Mouse (Mus musculus) neural tube, embryonic 15.5 days (tissue): ENCODE data around the gene Ank2. TPM values are rescaled to one million over a fixed set of nuclear protein-coding genes. Genes with fewer than 3 reads are reported as not detected.

Source experiments
- ATAC-seq: fragments of 200-750 bp; cut with Nextera tagmentation; 2 replicates; pipeline ENCODE4 v1.8.0; 2017; ENCODE audit warnings: mild to moderate bottlenecking, moderate TSS enrichment, moderate library complexity; ENCODE audit not compliant: low FRiP score
- H3K27ac ChIP-seq: fragments of 300-500 bp; sonication (generic); replicated peaks from 2 replicates; pipeline ENCODE4 v1.5.1; 2015; ENCODE audit warnings: mild to moderate bottlenecking, inconsistent platforms
- H3K27me3 ChIP-seq: fragments of 300-500 bp; sonication (generic); replicated peaks from 2 replicates; pipeline ENCODE4 v1.6.1; 2015; ENCODE audit warnings: inconsistent platforms
- H3K36me3 ChIP-seq: fragments of 300-500 bp; sonication (generic); 2 replicates; pipeline ENCODE4 v1.6.1; 2015; ENCODE audit warnings: inconsistent platforms
- H3K4me1 ChIP-seq: fragments of 300-500 bp; sonication (generic); 2 replicates; pipeline ENCODE4 v1.6.1; 2015; ENCODE audit warnings: inconsistent platforms
- H3K4me2 ChIP-seq: fragments of 300-500 bp; sonication (generic); 2 replicates; pipeline ENCODE4 v1.6.1; 2015; ENCODE audit warnings: inconsistent platforms, mild to moderate bottlenecking, moderate library complexity
- H3K4me3 ChIP-seq: fragments of 300-500 bp; sonication (generic); replicated peaks from 2 replicates; pipeline ENCODE4 v1.5.1; 2015; ENCODE audit warnings: mild to moderate bottlenecking, inconsistent platforms
- H3K9ac ChIP-seq: fragments of 300-500 bp; sonication (generic); replicated peaks from 2 replicates; pipeline ENCODE4 v1.6.1; 2015; ENCODE audit warnings: mild to moderate bottlenecking, inconsistent platforms
- H3K9me3 ChIP-seq: fragments of 300-500 bp; sonication (generic); replicated peaks from 2 replicates; pipeline ENCODE4 v1.6.1; 2016; ENCODE audit warnings: inconsistent platforms
- WGBS: fragments of 180-500 bp; shearing (Covaris S2); methylation state at CpG from one replicate; pipeline ENCODE4 v1.1.7; 2015; ENCODE audit warnings: mixed read lengths; 5-methylcytosine and 5-hydroxymethylcytosine counted together
- polyA plus RNA-seq: library from polyadenylated mRNA; unstranded; fragments of >200 nt; fragmentation: Nextera tagmentation; extraction: Ambion mirVana; gene quantifications from 2 replicates; pipeline ENCODE4 v1.2.1, GENCODE M21; 2015

Gene Ank2
- polyA plus RNA-seq, 1 experiment from 2014 or later: 166 TPM

GRCm38 (mm10) chr3:127269616-127270015 lies 229.5 kb downstream of the Ank2 start:
- H3K9ac ChIP-seq: no peak overlapping the region
- H3K36me3 ChIP-seq: no peaks in the 10 kb centered on the region
- H3K4me1 ChIP-seq: peaks cover 9% of the 10 kb centered on the region
- no peaks in the 10 kb centered on the region for H3K27me3 ChIP-seq
- WGBS: 73% methylated on average over 14 of the region's 14 CpGs
- H3K9me3 ChIP-seq: no peaks in the 10 kb centered on the region
- no peak overlapping the region for H3K27ac ChIP-seq
- ATAC-seq: no peak
- no peak overlapping the region for H3K4me3 ChIP-seq
- H3K4me2 ChIP-seq: no peak overlapping the region

GRCm38 (mm10) chr3:127267846-127268245 lies 231.3 kb downstream of the Ank2 start:
- no peak overlapping the region for H3K4me3 ChIP-seq
- H3K27me3 ChIP-seq: no peaks in the 10 kb centered on the region
- peak; percentile 37; the same call in 1 of the 2 replicates for ATAC-seq
- H3K36me3 ChIP-seq: no peaks in the 10 kb centered on the region
- no peak overlapping the region; the same call in 1 of the 2 replicates for H3K9ac ChIP-seq
- H3K27ac ChIP-seq: peak overlapping the region; percentile 66
- H3K9me3 ChIP-seq: no peaks in the 10 kb centered on the region
- H3K4me2 ChIP-seq: no peak overlapping the region
- 15% methylated on average over 6 of the region's 6 CpGs for WGBS
- peaks cover 6% of the 10 kb centered on the region for H3K4me1 ChIP-seq

- no peak overlapping the region for H3K4me3 ChIP-seq
- H3K27me3 ChIP-seq: no peaks in the 10 kb centered on the region
- 54% methylated on average over 5 of the region's 5 CpGs for WGBS
- ATAC-seq: no peak
- H3K27ac ChIP-seq: no peak overlapping the region
- H3K4me2 ChIP-seq: no peak overlapping the region
- peaks cover 9% of the 10 kb centered on the region; the same call in 1 of the 2 replicates for H3K4me1 ChIP-seq
- no peaks in the 10 kb centered on the region for H3K9me3 ChIP-seq
- H3K36me3 ChIP-seq: no peaks in the 10 kb centered on the region
- H3K9ac ChIP-seq: no peak overlapping the region
These were observed 233.4 kb downstream of the Ank2 start for GRCm38 (mm10) chr3:127265732-127266131.

- H3K9me3 ChIP-seq: no peaks in the 10 kb centered on the region
- no peak overlapping the region for H3K9ac ChIP-seq
- H3K36me3 ChIP-seq: no peaks in the 10 kb centered on the region
- ATAC-seq: no peak
- 0 out of 2 replicates have a peak overlapping the region, but pooled peaks have one; percentile 1 for H3K27ac ChIP-seq
- no peak overlapping the region for H3K4me2 ChIP-seq
- H3K4me3 ChIP-seq: no peak overlapping the region
- no peaks in the 10 kb centered on the region for H3K27me3 ChIP-seq
- peaks cover 13% of the 10 kb centered on the region for H3K4me1 ChIP-seq
- 75% methylated on average over 3 of the region's 3 CpGs for WGBS
These were observed 234.0 kb downstream of the Ank2 start for GRCm38 (mm10) chr3:127265182-127265581.

- peak overlapping the region; percentile 15; the same call in 1 of the 2 replicates for H3K27ac ChIP-seq
- no peaks in the 10 kb centered on the region for H3K36me3 ChIP-seq
- no peaks in the 10 kb centered on the region for H3K9me3 ChIP-seq
- no peak overlapping the region for H3K4me3 ChIP-seq
- 36% methylated on average over 7 of the region's 7 CpGs for WGBS
- H3K9ac ChIP-seq: no peak overlapping the region
- ATAC-seq: no peak
- H3K27me3 ChIP-seq: no peaks in the 10 kb centered on the region
- peak overlapping the region; percentile 11 for H3K4me2 ChIP-seq
- peaks cover 23% of the 10 kb centered on the region for H3K4me1 ChIP-seq
These were observed 238.4 kb downstream of the Ank2 start for GRCm38 (mm10) chr3:127260786-127261166.

GRCm38 (mm10) chr3:127260007-127260785 lies 239.0 kb downstream of the Ank2 start:
- no peak for ATAC-seq
- no peaks in the 10 kb centered on the region for H3K27me3 ChIP-seq
- WGBS: 37% methylated on average over 15 of the region's 15 CpGs
- H3K9ac ChIP-seq: no peak overlapping the region
- H3K9me3 ChIP-seq: no peaks in the 10 kb centered on the region
- no peaks in the 10 kb centered on the region for H3K36me3 ChIP-seq
- H3K4me1 ChIP-seq: peaks cover 23% of the 10 kb centered on the region
- H3K4me3 ChIP-seq: no peak overlapping the region
- peak overlapping the region; percentile 11 for H3K4me2 ChIP-seq
- peak overlapping the region; percentile 15; the same call in 1 of the 2 replicates for H3K27ac ChIP-seq

- 39% methylated on average over 15 of the region's 15 CpGs for whole genome bisulfite sequencing
- Histone ChIP-seq H3K9ac (no peak overlapping the region), H3K27me3 (no peaks in the 10 kb centered on the region), H3K4me2 (peak overlapping the region; percentile 67), H3K27ac (no peak overlapping the region), H3K36me3 (no peaks in the 10 kb centered on the region), H3K4me1 (peaks cover 23% of the 10 kb centered on the region), H3K9me3 (no peaks in the 10 kb centered on the region), H3K4me3 (no peak overlapping the region)
- no peak for ATAC-seq
These were observed 240.6 kb downstream of the Ank2 start for GRCm38 (mm10) chr3:127258466-127259075.

GRCm38 (mm10) chr3:127257969-127258368 lies 241.2 kb downstream of the Ank2 start:
- Histone ChIP-seq H3K27ac (peak overlapping the region; percentile 76), H3K4me1 (peaks cover 23% of the 10 kb centered on the region), H3K4me2 (peak overlapping the region; percentile 67), H3K9me3 (no peaks in the 10 kb centered on the region), H3K4me3 (peak overlapping the region; percentile 40), H3K36me3 (no peaks in the 10 kb centered on the region), H3K9ac (peak overlapping the region; percentile 32), H3K27me3 (no peaks in the 10 kb centered on the region)
- ATAC-seq: peak; percentile 54; the same call in 1 of the 2 replicates
- WGBS: under 1% methylated on average over 18 of the region's 18 CpGs

- no peaks in the 10 kb centered on the region for H3K27me3 ChIP-seq
These were observed 241.7 kb downstream of the Ank2 start for GRCm38 (mm10) chr3:127257279-127257925.

GRCm38 (mm10) chr3:127256681-127257080 lies 242.5 kb downstream of the Ank2 start:
- ATAC-seq: no peak
- no peaks in the 10 kb centered on the region for H3K9me3 ChIP-seq

More at GRCm38 (mm10) chr3:127257279-127257925, 241.7 kb downstream of the Ank2 start:
- peak overlapping the region; percentile 67 for H3K4me2 ChIP-seq
- peak; percentile 75 for ATAC-seq
- H3K36me3 ChIP-seq: no peaks in the 10 kb centered on the region
- peak overlapping the region; percentile 40 for H3K4me3 ChIP-seq
- peak overlapping the region; percentile 76 for H3K27ac ChIP-seq
- peak overlapping the region; percentile 32 for H3K9ac ChIP-seq
- H3K9me3 ChIP-seq: no peaks in the 10 kb centered on the region
- 2% methylated on average over 13 of the region's 13 CpGs for WGBS
- peaks cover 23% of the 10 kb centered on the region for H3K4me1 ChIP-seq

GRCm38 (mm10) chr3:127250930-127251329 lies 248.2 kb downstream of the Ank2 start:
- Histone ChIP-seq H3K27me3 (no peaks in the 10 kb centered on the region), H3K4me1 (no peaks in the 10 kb centered on the region), H3K36me3 (no peaks in the 10 kb centered on the region), H3K9ac (no peak overlapping the region), H3K4me2 (no peak overlapping the region), H3K27ac (no peak overlapping the region), H3K4me3 (no peak overlapping the region), H3K9me3 (no peaks in the 10 kb centered on the region)
- WGBS: 65% methylated on average over 5 of the region's 5 CpGs
- no peak for ATAC-seq

More at GRCm38 (mm10) chr3:127256681-127257080, 242.5 kb downstream of the Ank2 start:
- no peak overlapping the region for H3K4me3 ChIP-seq
- H3K36me3 ChIP-seq: no peaks in the 10 kb centered on the region
- WGBS: 36% methylated on average over 2 of the region's 2 CpGs
- H3K27ac ChIP-seq: no peak overlapping the region
- peaks cover 23% of the 10 kb centered on the region for H3K4me1 ChIP-seq
- no peak overlapping the region for H3K4me2 ChIP-seq
- H3K9ac ChIP-seq: no peak overlapping the region
- H3K27me3 ChIP-seq: no peaks in the 10 kb centered on the region
